Mouse (Mus musculus) left cerebral cortex, postnatal 10 days (tissue): ENCODE data around the gene Gm21958. TPM values are rescaled to one million over a fixed set of nuclear protein-coding genes. Genes with fewer than 3 reads are reported as not detected.

Experiments
- DNase-seq, 2 experiments: peaks; one replicate each; pipeline ENCODE4 v3.0.0; 2021 to 2022; ENCODE audit warnings: low spot score in 2 of 2, mixed read lengths in 1 of 2; ENCODE audit errors: extremely low spot score in 1 of 2
- intact Hi-C: fragments of 180-260 bp; cut with DNase I; formaldehyde crosslinking; loops from one replicate; pipeline ENCODE4 v1.15.1; 2025
- total RNA-seq, 2 experiments: library from RNA; stranded (reverse); gene quantifications; 2 replicates each; pipeline ENCODE4 v1.2.3; 2021

The Gm21958 gene
- total RNA-seq, 2 experiments from 2014 or later = not detected

DNA sequence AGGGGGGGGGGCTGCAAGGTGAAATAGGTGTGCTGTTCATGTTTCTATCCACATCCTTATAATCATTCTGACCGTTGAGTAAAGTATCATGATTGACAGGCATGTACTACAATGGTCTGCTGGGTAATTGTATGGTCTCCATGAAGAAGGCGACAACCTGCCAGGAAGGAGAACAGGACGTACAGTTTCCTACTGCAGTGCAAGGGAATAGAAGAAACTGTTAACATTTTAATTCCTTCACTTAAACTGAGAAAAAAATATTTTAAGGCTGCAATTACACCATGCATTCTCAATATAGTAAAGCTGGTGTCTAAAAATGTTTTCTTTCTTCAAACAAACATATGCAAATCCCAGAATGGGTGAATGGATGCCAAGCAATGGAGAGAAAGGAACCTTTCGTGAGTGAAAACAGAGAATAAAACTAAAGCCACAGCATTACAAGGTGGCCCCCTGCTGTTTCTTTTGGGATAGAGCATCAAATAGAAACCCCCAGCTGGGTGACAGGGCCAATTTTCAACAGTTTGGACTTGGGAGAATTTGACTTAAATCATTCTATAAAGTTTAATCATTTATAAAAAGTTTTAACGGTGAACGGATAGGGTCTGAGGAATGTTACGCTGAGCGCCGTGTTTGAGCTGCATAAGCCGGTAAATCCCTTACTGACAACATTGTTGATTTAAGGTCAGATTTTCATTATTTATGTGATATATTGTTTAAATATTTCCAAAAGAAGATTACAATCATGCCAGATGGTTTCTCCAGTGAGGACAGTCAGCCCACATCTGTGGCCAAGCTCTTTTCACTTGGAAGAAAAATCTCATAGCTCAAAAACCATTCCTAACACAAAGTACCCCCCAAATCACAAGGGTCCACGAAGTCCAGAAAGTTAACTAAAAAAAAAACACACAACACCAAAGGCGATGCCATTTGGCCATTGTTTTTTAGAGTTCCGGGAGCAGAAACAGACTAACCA is 41.3 kb downstream of the Gm21958 start:
- peak; percentile 44 to 75 for DNase-seq
- intact Hi-C loops = loop anchor here (5.0 to 10.0 kb wide), 2 partner anchors 518 to 936 kb away; partner anchors contain the start of gene Trpc4

- intact Hi-C loops = loop anchor here (5.0 to 10.0 kb wide), 2 partner anchors 517 to 935 kb away; partner anchors contain the start of gene Trpc4
- no peak for DNase-seq
Observed at GRCm38 (mm10) chr3:54672111-54672510, 42.0 kb downstream of the Gm21958 start.

- DNase-seq = no peak
- intact Hi-C loops = no loop called here
Observed at GRCm38 (mm10) chr3:54669559-54669958, 44.6 kb downstream of the Gm21958 start.

DNA sequence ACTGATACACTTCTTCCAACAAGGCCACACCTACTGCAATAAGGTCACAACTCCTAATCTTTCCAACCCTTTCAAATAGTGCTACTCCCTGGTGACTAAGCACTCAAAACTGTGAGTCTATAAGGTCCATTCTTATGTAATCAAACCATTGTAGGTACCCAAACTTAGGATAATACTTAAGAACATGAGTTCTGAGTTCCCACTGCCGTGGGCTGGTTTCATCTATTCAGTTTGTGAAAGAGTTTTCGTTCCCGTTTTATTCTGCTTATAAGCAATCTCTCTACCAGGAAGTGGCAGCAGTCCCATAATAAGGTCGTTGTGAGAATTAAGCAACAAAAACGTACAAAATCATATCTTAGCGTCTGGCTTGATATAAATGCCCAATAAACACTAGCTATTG is 45.4 kb downstream of the Gm21958 start:
- intact Hi-C loops = no loop called here
- DNase-seq = no peak

- intact Hi-C loops = no loop called here
- no peak for DNase-seq
Observed at GRCm38 (mm10) chr3:54668141-54668540, 46.0 kb downstream of the Gm21958 start.

Other genes with a start within 250 kb of the Gm21958 start
- gene Supt20, start 21.5 kb downstream of the Gm21958 start, total RNA-seq = 10 to 100 TPM; 45.7 to 54.1 TPM
- 10 to 100 TPM; 34.9 to 36.3 TPM for gene Exosc8, start 21.0 kb upstream of the Gm21958 start, total RNA-seq
- 10 to 100 TPM; 24.3 to 25.6 TPM for gene Alg5, start 21.2 kb upstream of the Gm21958 start, total RNA-seq
- gene Smad9, start 41.2 kb upstream of the Gm21958 start, total RNA-seq = 1 to 10 TPM; 4.8 to 5.1 TPM
- 10 to 100 TPM; 56.6 to 57.7 TPM for gene Rfxap, start 93.4 kb upstream of the Gm21958 start, total RNA-seq
- 10 to 100 TPM; 32.1 to 36.4 TPM for gene Sertm1, start 201.5 kb upstream of the Gm21958 start, total RNA-seq